ENCODE assay signal across 20 mouse cellular contexts in the genomic region with DNA sequence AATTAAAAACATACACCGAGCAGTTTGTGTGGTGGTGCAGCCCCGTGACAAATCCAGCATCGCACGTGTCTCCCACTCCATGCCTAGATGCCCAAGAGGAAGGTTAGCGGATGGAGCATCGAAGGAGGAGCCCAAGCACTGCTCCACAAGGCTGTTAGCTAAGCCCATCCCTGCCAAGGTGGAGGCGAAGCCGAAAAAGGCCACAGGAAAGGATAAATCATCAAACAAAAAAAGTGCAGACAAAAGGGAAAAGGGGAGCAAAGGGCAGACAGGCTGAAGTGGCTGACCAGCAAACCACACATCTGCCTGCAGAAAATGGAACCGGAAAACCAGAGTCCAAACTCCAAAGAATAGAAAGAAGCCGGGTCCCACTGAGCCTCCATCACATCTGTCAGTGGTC. TPM values are rescaled to one million over a fixed set of nuclear protein-coding genes. Genes with fewer than 3 reads are reported as not detected.
"Had no signal": no experiment of that assay in that cellular context is flagged by ENCODE, and none has a peak within 500 bp of the region (broad histone marks: within the 10 kb centered on the region; RNA-seq: fewer than 3 reads in every experiment).

No protein-coding gene starts in this region.

- ATAC-seq: intestine, embryonic 16.5 days; midbrain, embryonic 15.5 days had no signal

- H3K27me3 ChIP-seq: limb, embryonic 13.5 days; midbrain, embryonic 15.5 days; neural tube, embryonic 12.5 days had no signal

- H3K4me3 ChIP-seq: layer of hippocampus, adult 2 months; limb, embryonic 13.5 days; midbrain, embryonic 15.5 days; neural tube, embryonic 12.5 days had no signal

- H3K9me3 ChIP-seq: limb, embryonic 13.5 days; midbrain, embryonic 15.5 days; neural tube, embryonic 12.5 days had no signal

- DNase-seq: left cerebral cortex, postnatal 4 days; lung, adult 18-20 months; right cerebral cortex, postnatal 4 days; spleen, adult 18-20 months; thymus, adult 18-20 months; thymus, postnatal 14 days had no signal

- H3K9ac ChIP-seq: limb, embryonic 13.5 days; liver, embryonic 14.5 days; midbrain, embryonic 15.5 days; neural tube, embryonic 12.5 days had no signal

- H3K36me3 ChIP-seq: limb, embryonic 13.5 days; midbrain, embryonic 15.5 days; neural tube, embryonic 12.5 days had no signal

- H3K27ac ChIP-seq: layer of hippocampus, adult 2 months; limb, embryonic 13.5 days; liver, embryonic 14.5 days; midbrain, embryonic 15.5 days; neural tube, embryonic 12.5 days had no signal

- H3K4me2 ChIP-seq: limb, embryonic 13.5 days; midbrain, embryonic 11.5 days; midbrain, embryonic 15.5 days; neural tube, embryonic 12.5 days had no signal

RNA-seq across cellular contexts. Expression of a gene that starts 23.8 kb away (rescaled TPM):
- total RNA-seq: layer of hippocampus, adult 2 months; layer of hippocampus, postnatal 10 days; left cerebral cortex, postnatal 4 days; liver, adult 2 months; monocyte, adult 5-6 weeks; neutrophil, adult 5-6 weeks had no signal
- polyA plus RNA-seq: limb, embryonic 13.5 days; liver, adult 2 months; liver, embryonic 14.5 days; lung, embryonic 16.5 days; midbrain, embryonic 11.5 days; midbrain, embryonic 15.5 days; neural tube, embryonic 12.5 days; stomach, embryonic 14.5 days; urinary bladder, adult 2 months had no signal
